Mouse (Mus musculus) cerebellum, adult (tissue): Measurements from ENCODE around the gene Esyt3.

Source experiments
- ATAC-seq: cut with Nextera tagmentation; 2 replicates; pipeline ENCODE4 v1.9.2; 2017; ENCODE audit warnings: mild to moderate bottlenecking, moderate library complexity, mixed read lengths; ENCODE audit not compliant: insufficient number of reproducible peaks, low FRiP score, low TSS enrichment

Gene Esyt3

DNA sequence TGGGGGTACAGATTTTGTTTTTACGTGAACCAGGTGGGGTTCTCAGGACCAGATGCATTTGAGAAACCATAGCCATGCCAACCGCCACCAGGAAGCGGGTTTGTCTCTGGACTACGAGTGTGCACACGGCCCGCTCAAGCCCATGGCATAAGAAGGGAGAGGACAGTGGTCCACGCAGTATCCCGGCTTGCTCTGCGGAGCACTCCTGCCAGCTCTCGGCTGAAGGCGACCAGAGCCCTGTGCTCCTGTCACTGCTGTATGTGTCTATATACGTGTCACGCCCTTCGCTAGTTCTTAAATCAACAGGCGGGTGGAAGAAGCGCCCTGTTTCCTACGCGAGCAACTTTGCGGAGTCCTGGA, 816 bp downstream of the Esyt3 start:
- no peak for ATAC-seq

DNA sequence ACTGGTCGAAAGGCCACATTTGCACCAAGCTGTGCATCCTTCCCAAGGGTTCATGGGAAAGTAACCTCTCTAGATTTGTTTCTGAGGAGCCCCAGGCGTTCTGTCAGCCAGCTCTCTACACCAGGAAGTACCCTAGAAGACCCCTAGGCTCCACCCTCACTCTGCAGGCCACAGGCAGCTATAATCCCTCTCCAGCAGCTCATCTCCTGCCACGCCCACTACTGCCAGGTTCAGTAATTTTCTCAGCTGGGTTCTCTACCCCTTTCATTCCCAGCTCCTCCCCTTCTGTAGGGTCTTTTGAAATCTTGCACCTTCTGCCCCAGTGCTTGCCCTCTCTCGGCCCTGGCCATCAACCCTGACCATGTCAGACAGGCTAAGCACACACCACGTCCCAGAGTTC, 2.4 kb downstream of the Esyt3 start:
- no peak for ATAC-seq

DNA sequence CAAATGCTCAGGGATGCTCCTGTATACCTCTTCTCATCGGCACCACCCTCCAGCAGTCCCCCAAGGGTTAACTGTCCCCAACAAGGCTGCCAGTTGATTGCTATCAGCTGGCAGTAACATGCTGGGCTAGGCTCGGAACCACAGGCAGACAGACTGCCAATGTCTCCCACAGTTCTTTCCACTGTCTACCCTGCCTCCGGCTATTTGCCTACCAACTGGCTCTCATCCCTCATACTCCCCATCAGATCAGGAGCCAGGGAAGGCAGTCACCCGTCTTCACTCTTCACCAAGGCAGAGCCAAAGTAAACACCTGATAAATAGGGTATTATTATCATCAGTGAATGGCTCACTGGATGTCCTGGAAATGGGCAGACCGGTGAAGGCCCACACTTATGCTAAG, 3.6 kb downstream of the Esyt3 start:
- no peak for ATAC-seq

DNA sequence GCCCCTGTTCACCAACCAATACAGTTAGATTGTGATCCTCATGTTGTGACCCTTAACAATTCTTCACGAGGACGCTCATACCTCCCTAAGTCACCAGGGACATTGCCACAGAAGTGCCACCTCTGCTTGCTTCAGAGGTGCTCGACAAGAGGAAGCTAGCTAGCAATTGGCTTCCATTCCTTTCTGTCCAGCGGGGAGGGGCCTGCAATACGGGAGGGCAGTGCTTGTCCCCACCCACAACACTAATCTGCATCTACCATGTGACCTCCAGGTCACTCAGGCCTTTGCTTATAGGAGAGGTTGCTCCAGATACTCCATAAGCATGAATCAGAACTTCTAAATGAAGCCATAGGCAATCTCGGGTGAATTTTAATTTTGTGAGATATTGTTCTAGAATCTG, 5.0 kb downstream of the Esyt3 start:
- ATAC-seq = no peak

GRCm38 (mm10) chr9:99352964-99353363, 5.4 kb downstream of the Esyt3 start:
- no peak for ATAC-seq

DNA sequence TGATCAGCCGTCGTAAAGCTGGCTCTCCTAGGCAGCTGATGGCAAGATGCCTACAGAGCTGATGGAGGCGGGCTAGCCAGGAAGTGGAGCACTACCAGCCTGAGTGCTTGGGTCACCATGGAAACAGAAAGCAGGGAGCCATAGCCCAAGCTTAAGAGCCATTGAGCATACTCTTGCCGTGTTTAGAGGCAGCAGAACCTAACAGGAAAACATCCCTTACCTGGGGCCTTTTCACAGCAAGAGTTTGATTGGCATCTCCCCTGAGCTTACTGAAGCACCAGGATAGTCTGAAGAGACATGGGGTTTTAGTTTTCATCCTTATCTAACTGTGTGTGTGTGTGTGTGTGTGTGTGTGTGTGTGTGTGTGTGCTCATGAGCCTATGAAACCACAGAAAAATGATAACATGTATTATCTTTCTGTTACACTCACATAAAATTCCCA, 13.0 kb downstream of the Esyt3 start:
- ATAC-seq = no peak

GRCm38 (mm10) chr9:99341600-99341999, 16.8 kb downstream of the Esyt3 start:
- no peak for ATAC-seq

DNA sequence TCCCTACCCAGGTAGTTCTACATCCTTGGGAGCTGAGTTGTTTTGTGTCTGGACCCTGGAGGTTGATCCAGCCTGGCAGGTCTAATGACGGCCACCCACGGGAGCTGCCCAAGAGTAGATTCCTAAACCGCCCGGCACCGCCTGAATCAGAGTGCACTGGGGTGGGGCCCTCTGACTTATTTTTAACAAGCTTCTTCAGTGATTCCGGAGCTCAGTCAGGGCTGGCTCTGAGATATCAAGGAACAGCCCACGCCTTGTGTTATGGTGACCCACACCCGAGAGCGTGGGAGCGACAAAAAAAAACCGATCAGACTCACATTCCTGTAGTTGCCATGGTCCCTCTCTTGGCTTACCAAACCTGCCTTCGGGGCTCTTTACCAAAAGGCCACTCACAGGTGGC, 18.2 kb downstream of the Esyt3 start:
- ATAC-seq = no peak

DNA sequence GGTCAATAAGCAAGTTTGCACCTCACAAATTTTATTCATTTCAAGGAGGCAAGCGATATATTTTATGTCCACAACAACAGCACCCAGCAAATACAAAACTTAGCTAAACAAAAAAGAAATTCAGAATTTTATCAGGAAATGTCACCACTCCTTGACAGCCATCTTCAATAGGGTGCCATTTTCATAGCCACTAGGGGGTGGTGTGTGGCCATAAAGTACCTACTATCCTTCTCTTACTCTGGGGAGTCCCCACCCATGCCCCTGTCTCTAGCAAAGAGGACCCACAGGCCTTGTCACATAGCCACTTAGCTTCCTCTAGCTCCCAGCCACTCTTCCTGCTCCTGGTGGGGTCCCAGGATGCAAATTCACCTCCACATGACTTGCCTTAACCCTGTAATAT, 19.2 kb downstream of the Esyt3 start:
- ATAC-seq = no peak; the same call in 1 of the 2 replicates

- ATAC-seq = no peak
Observed at GRCm38 (mm10) chr9:99338293-99338692, 20.1 kb downstream of the Esyt3 start.

DNA sequence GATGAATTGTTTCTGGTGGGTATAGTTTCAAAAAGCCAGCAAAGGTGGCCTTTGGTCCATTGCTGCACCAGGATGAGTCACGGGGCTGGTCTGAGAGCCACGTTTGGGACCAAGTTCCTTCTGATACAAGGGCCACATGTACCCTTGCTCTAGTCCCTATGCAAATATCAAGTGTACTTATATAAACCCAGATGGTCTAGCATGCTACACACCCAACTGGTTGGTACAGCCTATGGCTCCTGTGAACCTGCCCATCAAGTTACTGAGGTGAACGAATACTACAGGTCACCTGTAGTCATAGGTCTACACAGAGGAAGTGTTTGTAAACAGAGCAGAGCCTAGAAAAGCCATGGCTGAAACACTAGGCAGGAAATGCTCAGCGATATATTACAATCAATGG, 21.8 kb downstream of the Esyt3 start:
- ATAC-seq = no peak

- no peak for ATAC-seq
Observed at GRCm38 (mm10) chr9:99326881-99327280, 31.5 kb downstream of the Esyt3 start.

DNA sequence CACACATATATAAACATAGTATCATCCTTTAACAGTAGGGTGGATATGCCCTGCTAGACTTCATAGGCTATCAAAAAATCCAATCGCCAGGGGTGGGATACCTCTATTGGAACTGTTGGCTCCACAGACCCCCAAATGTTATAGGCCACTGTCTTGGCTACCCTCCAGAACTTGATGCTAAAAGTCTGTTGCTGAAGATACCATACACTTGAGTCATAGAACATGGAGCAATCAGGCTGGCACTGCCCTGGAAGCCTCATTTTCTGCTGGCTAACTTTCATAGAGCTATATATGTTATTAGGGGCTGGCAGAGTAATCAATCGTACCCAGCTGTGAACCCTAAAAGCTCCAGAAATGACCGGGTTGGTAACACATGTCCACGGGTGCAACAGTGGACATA, 32.4 kb downstream of the Esyt3 start:
- ATAC-seq = no peak

DNA sequence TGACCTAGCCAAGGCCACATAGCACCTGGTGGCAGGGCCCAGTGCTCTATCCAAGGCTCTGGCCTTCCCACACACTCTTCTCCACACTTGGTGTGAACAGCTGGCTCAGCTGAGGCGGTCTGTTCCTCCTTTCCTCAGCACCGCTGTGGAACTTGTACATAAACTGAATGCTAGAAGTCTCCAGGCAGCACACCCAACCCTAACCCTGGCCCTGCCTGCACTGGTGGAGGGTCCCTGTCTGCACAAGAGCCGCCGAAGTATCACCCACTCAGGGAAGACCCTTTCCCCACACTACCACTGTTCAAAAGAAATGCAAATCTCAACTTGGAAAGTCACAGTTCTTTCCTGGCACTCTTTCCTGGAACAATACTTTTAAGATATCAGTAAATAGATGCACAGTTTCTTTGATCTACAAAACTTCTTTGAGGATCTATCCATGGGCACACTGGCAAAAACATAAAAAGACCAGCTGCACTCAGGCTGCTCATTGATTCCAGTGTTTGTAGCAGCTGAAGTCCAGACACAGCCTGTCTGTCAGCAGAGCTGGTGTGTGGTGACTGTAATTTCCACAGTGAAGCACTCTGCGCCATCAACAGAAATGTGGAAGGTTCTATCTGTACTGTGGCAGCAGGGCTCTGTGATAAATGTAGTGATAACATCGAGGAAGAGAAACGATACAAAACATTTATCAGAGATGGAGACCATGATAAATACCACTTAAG, 33.0 kb downstream of the Esyt3 start:
- ATAC-seq = no peak

DNA sequence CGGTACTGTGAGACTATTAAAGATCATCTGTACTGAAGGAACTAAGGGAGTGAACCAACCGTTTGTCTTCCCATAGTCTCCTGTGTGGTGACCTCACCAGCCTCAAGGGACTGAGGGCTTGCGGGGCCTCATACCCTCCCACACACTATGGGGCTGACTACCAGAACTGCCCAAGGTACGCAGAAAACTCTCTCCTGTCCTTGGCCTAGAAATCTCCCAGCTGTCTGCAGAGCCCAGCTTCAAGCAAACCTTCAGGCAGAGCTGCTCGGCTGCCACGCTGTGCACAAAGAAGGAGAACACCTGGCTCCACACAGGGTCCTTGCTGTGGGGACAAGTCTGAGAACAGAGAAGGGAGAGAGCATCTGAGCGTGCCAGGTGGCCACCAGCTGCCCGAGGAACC, 38.4 kb downstream of the Esyt3 start:
- no peak for ATAC-seq

DNA sequence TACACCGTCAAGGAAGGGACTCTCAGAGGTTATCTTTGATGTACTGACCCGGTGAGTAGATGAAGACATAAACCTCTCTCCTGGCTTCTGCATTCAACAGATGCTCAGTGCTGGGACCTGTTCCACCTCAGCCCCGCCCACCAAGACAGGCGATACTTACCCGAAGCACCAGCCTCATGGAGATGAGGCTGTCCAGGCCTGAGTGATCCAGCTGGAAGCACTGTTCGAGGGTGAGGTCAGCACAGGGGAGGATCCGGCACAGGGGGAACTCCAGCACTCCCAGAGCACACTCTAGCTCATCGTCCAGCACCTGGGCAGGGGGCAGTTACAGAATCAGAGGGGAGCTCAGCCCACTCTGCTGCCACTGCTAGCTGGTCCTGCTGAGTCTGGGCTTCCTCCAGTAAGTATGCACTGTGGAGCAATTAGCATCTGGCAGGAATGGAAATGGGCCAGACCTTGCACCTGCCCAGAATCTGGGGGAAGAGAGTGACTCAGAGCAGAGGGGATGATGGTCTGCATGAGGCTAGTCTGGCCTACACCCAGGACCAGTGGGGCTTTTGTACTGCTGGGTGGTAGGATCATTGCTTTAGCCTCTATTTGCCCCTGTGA, 38.9 kb downstream of the Esyt3 start:
- ATAC-seq = no peak

DNA sequence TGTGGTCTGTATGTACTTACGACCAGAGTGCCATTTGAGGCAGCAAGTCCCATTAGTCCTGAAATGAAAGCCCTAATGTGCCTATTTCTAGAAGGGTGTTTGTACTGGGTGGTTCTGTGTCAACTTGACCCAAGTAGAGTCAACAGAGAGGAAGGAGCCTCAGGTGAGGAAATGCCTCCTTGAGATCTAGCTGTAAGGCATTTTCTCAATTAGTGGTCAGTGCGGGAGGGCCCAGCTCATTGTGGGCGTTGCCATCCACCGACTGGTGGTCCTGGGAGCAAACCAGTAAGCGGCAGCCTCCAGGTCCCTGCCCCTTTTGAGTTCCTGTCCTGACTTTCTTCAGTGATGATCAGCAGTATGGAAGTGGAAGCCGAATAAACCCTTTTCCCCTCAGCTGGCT, 52.1 kb downstream of the Esyt3 start:
- no peak for ATAC-seq

DNA sequence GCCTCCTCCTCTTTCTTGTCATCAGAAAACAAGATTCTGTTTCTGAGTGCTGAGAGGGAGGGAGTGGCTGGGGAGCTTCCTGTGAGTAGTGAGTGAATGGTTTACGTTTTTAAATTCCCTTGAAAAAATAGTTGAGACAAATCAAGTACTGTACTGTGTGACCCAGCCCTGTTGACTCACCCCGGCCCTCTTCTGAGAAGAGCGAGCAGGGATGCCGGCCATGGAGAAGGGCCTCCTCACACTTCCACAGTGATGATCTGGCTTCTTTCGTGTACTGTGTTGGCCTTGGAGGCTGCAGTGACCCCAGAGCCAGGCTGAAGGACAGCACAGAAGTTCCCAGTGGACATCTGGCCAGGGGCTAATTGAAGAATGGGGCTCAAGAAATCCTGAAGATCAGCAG, 54.1 kb downstream of the Esyt3 start:
- no peak for ATAC-seq
